Mouse (Mus musculus): ENCODE results near the gene Gpi1.
"Not testable (repeated sequence)": the region's sequence is repeated elsewhere in the genome, so short reads cannot be mapped to it uniquely, and the experiment has no call there.

Gene Gpi1

GRCm38 (mm10) chr7:34183356-34183755 is 46.8 kb downstream of the Gpi1 start:
- DNase-seq (ENCODE audit: low spot score): no peak

GRCm38 (mm10) chr7:34176241-34176640 is 53.9 kb downstream of the Gpi1 start:
- not testable (repeated sequence) for DNase-seq (ENCODE audit: low spot score)

- no peak for DNase-seq (ENCODE audit: low spot score)
Measured at GRCm38 (mm10) chr7:34172251-34172650, 57.9 kb downstream of the Gpi1 start.

- DNase-seq (ENCODE audit: low spot score): no peak
Measured at GRCm38 (mm10) chr7:34169454-34169853, 60.7 kb downstream of the Gpi1 start, which contains the start of gene Uba2. TSS of gene Uba2 (minus strand) at chr7:34169599.

- peak; percentile 86 for DNase-seq (ENCODE audit: low spot score)
Measured at GRCm38 (mm10) chr7:34168470-34169251, 61.5 kb downstream of the Gpi1 start.

GRCm38 (mm10) chr7:34167766-34168469 is 62.2 kb downstream of the Gpi1 start:
- DNase-seq (ENCODE audit: low spot score): no peak

GRCm38 (mm10) chr7:34166850-34167249 is 63.3 kb downstream of the Gpi1 start:
- peak; percentile 43 for DNase-seq (ENCODE audit: low spot score)

GRCm38 (mm10) chr7:34165999-34166398 is 64.1 kb downstream of the Gpi1 start:
- no peak for DNase-seq (ENCODE audit: low spot score)

- no peak for DNase-seq (ENCODE audit: low spot score)
Measured at GRCm38 (mm10) chr7:34164671-34165070, 65.5 kb downstream of the Gpi1 start.

- DNase-seq (ENCODE audit: low spot score): no peak
Measured at GRCm38 (mm10) chr7:34159167-34159566, 71.0 kb downstream of the Gpi1 start.

- no peak for DNase-seq (ENCODE audit: low spot score)
Measured at GRCm38 (mm10) chr7:34157994-34158393, 72.1 kb downstream of the Gpi1 start.

Measured in T-cell, adult 2 months (primary cell).